8 mouse cellular contexts compared by ENCODE assay signal in genomic region chr7:100608910-100609309, GRCm38 (mm10). TPM values are rescaled to one million over a fixed set of nuclear protein-coding genes. Genes with fewer than 3 reads are reported as not detected.
DNase-seq lines count a peak whose midpoint lies in the region; ATAC-seq and TF ChIP-seq lines count a peak whose summit lies in the region.

No protein-coding gene starts in this region.

- H3K36me3 ChIP-seq in kidney, adult 2 months (ENCODE audit: control insufficient read depth, insufficient read depth, low read length): no peaks in the 10 kb centered on the region
- H3K36me3 ChIP-seq in hindbrain, embryonic 12.5 days: no peaks in the 10 kb centered on the region
- H3K36me3 ChIP-seq in midbrain, embryonic 11.5 days (ENCODE audit: control insufficient read depth, insufficient read depth, low read length): no peaks in the 10 kb centered on the region

- H3K9ac ChIP-seq in hindbrain, embryonic 12.5 days: peak overlapping the region; percentile 99
- H3K9ac ChIP-seq in midbrain, embryonic 11.5 days (ENCODE audit: low read length): peak overlapping the region; percentile 98

- peak overlapping the region; percentile 52 for H3K4me2 ChIP-seq in hindbrain, embryonic 12.5 days (replicated peaks)
- H3K4me2 ChIP-seq in midbrain, embryonic 11.5 days: peak overlapping the region; percentile 75

- no peak for TF ChIP-seq CTCF in kidney, adult 2 months (conservative IDR thresholded peaks at IDR 0.05; ENCODE audit: insufficient read depth, insufficient read length, low read depth, low read length)
- TF ChIP-seq CTCF in bone marrow, adult 2 months (IDR thresholded peaks at IDR 0.05; ENCODE audit: control insufficient read depth, insufficient read depth, low read length): no peak

- ATAC-seq in hindbrain, embryonic 12.5 days (ENCODE audit: low FRiP score): no peak
- ATAC-seq in midbrain, embryonic 11.5 days (ENCODE audit: low FRiP score): no peak

- no peak overlapping the region for H3K27ac ChIP-seq in kidney, adult 2 months (ENCODE audit: insufficient read depth, low read depth, low read length)
- H3K27ac ChIP-seq in bone marrow, adult 2 months (ENCODE audit: control insufficient read depth, insufficient read depth, low read depth, low read length, poor library complexity): no peak overlapping the region
- H3K27ac ChIP-seq in hindbrain, embryonic 12.5 days: peak overlapping the region; percentile 100; the same call in 1 of the 2 replicates
- H3K27ac ChIP-seq in midbrain, embryonic 11.5 days (ENCODE audit: low read depth, low read length): no peak overlapping the region

- WGBS in kidney, adult 2 months: 7% methylated on average over 4 of the region's 4 CpGs
- 4% methylated on average over 4 of the region's 4 CpGs for WGBS in bone marrow, adult 2 months
- 27% methylated on average over 4 of the region's 4 CpGs for WGBS in hindbrain, embryonic 12.5 days
- WGBS in midbrain, embryonic 11.5 days: 31% methylated on average over 4 of the region's 4 CpGs

- peaks cover 10% of the 10 kb centered on the region; the same call in 1 of the 2 replicates for H3K4me1 ChIP-seq in kidney, adult 2 months (ENCODE audit: control insufficient read depth, insufficient read depth, low read length)
- H3K4me1 ChIP-seq in bone marrow, adult 2 months (ENCODE audit: control insufficient read depth, insufficient read depth, low read length): no peaks in the 10 kb centered on the region
- H3K4me1 ChIP-seq in hindbrain, embryonic 12.5 days: peaks cover 9% of the 10 kb centered on the region
- H3K4me1 ChIP-seq in midbrain, embryonic 11.5 days (ENCODE audit: control insufficient read depth, insufficient read depth, low read length): peaks cover 6% of the 10 kb centered on the region

- peak overlapping the region; percentile 95; the same call in 1 of the 2 replicates for H3K4me3 ChIP-seq in kidney, adult 2 months (ENCODE audit: insufficient read depth, low read depth, low read length)
- H3K4me3 ChIP-seq in bone marrow, adult 2 months (replicated peaks; ENCODE audit: control insufficient read depth, low read depth, low read length): peak overlapping the region; percentile 28
- H3K4me3 ChIP-seq in hindbrain, embryonic 12.5 days: peak overlapping the region; percentile 98
- H3K4me3 ChIP-seq in midbrain, embryonic 11.5 days (ENCODE audit: low read depth, low read length): peak overlapping the region; percentile 99

- no peak for DNase-seq in kidney, adult 2 months
- no peak for DNase-seq in kidney, adult 11 months
- DNase-seq in midbrain, embryonic 11.5 days (ENCODE audit: low spot score, missing footprints): no peak
- DNase-seq in T-cell, adult 2 months (ENCODE audit: low spot score): no peak
- no peak for DNase-seq in ovary, adult 18-20 months (ENCODE audit: low spot score)
- no peak for DNase-seq in embryo, embryonic 10.5 days (ENCODE audit: low spot score)

- no peaks in the 10 kb centered on the region for H3K9me3 ChIP-seq in hindbrain, embryonic 12.5 days (replicated peaks)
- no peaks in the 10 kb centered on the region for H3K9me3 ChIP-seq in midbrain, embryonic 11.5 days (ENCODE audit: control insufficient read depth, low read length)

- no peak for TF ChIP-seq POLR2A in kidney, adult 2 months (IDR thresholded peaks at IDR 0.05; ENCODE audit: low read depth, low read length)
- TF ChIP-seq POLR2A in bone marrow, adult 2 months (IDR thresholded peaks at IDR 0.05; ENCODE audit: borderline replicate concordance, control insufficient read depth, low read depth, low read length): no peak

- no peaks in the 10 kb centered on the region for H3K27me3 ChIP-seq in kidney, adult 2 months (replicated peaks; ENCODE audit: control insufficient read depth, insufficient read depth, low read length)
- no peaks in the 10 kb centered on the region; the same call in 1 of the 2 replicates for H3K27me3 ChIP-seq in hindbrain, embryonic 12.5 days
- no peaks in the 10 kb centered on the region for H3K27me3 ChIP-seq in midbrain, embryonic 11.5 days (ENCODE audit: control insufficient read depth, insufficient read depth, low read length)

RNA-seq across cellular contexts. Expression of gene Mrpl48, which starts 0.8 kb away (rescaled TPM):
- 21.0 and 27.5 TPM in 2 replicates for polyA plus RNA-seq in kidney, adult 2 months (2012; rRNA removed)
- 23.2 and 37.9 TPM in 2 replicates for polyA plus RNA-seq in bone marrow, adult 2 months (2011; ENCODE audit: insufficient read depth, insufficient read length, low replicate concordance, missing spikeins)
- polyA plus RNA-seq in hindbrain, embryonic 12.5 days (2016; fragmentation: Nextera tagmentation; extraction: Ambion mirVana): 62.3 and 64.6 TPM in 2 replicates
- 62.9 and 70.2 TPM in 2 replicates for polyA plus RNA-seq in midbrain, embryonic 11.5 days (2014; fragmentation: Nextera tagmentation; extraction: Ambion mirVana)

RNA-seq across cellular contexts. Expression of gene Rab6a, which starts 1.7 kb away (rescaled TPM):
- polyA plus RNA-seq in kidney, adult 2 months (2012; rRNA removed): 21.1 and 21.4 TPM in 2 replicates
- polyA plus RNA-seq in bone marrow, adult 2 months (2011; ENCODE audit: insufficient read depth, insufficient read length, low replicate concordance, missing spikeins): 24.9 and 34.8 TPM in 2 replicates
- 194 and 218 TPM in 2 replicates for polyA plus RNA-seq in hindbrain, embryonic 12.5 days (2016; fragmentation: Nextera tagmentation; extraction: Ambion mirVana)
- polyA plus RNA-seq in midbrain, embryonic 11.5 days (2014; fragmentation: Nextera tagmentation; extraction: Ambion mirVana): 180 and 198 TPM in 2 replicates

RNA-seq across cellular contexts. Expression of gene Plekhb1, which starts 53.3 kb away (rescaled TPM):
- polyA plus RNA-seq in kidney, adult 2 months (2012; rRNA removed): 37.3 and 44.9 TPM in 2 replicates
- 3.3 TPM in 1 of 2 replicates, not detected in the other for polyA plus RNA-seq in bone marrow, adult 2 months (2011; ENCODE audit: insufficient read depth, insufficient read length, low replicate concordance, missing spikeins)
- 10.5 and 16.9 TPM in 2 replicates for polyA plus RNA-seq in hindbrain, embryonic 12.5 days (2016; fragmentation: Nextera tagmentation; extraction: Ambion mirVana)
- 3.6 and 4.3 TPM in 2 replicates for polyA plus RNA-seq in midbrain, embryonic 11.5 days (2014; fragmentation: Nextera tagmentation; extraction: Ambion mirVana)

Comparison
In these comparisons a context has a peak if more than half of its experiments do, and no peak if none do; other contexts are left out.
1. H3K4me3 ChIP-seq: peak in every context shown above with its lines; median percentile 99 in midbrain, embryonic 11.5 days; 98 in hindbrain, embryonic 12.5 days; 95 in kidney, adult 2 months; 28 in bone marrow, adult 2 months.